Mouse (Mus musculus) thymus, postnatal 0 days (tissue): ENCODE results near the gene Pkd1l1. TPM values are rescaled to one million over a fixed set of nuclear protein-coding genes. Genes with fewer than 3 reads are reported as not detected.

Source experiments
- DNase-seq: peaks from one replicate; pipeline ENCODE4 v3.0.0-alpha.2; 2015; ENCODE audit warnings: low spot score
- polyA plus RNA-seq: library from polyadenylated mRNA; unstranded; fragments of >200 nt; fragmentation: Nextera tagmentation; extraction: Ambion mirVana; gene quantifications from 2 replicates; pipeline ENCODE4 v1.2.1, GENCODE M21; 2015

Pkd1l1 gene
- polyA plus RNA-seq, 1 experiment from 2014 or later = 0.05 TPM

GRCm38 (mm10) chr11:8942446-8942845 is 30.6 kb downstream of the Pkd1l1 start:
- no peak for DNase-seq

GRCm38 (mm10) chr11:8936431-8937110 is 36.5 kb downstream of the Pkd1l1 start:
- no peak for DNase-seq

GRCm38 (mm10) chr11:8916081-8916671 is 56.9 kb downstream of the Pkd1l1 start:
- no peak for DNase-seq

- DNase-seq = no peak
These were observed 90.3 kb downstream of the Pkd1l1 start for GRCm38 (mm10) chr11:8882793-8883192.

- no peak for DNase-seq
These were observed 91.5 kb downstream of the Pkd1l1 start for GRCm38 (mm10) chr11:8881521-8881920.

GRCm38 (mm10) chr11:8870115-8870514 is 103.0 kb downstream of the Pkd1l1 start:
- DNase-seq = no peak

GRCm38 (mm10) chr11:8866021-8866420 is 107.0 kb downstream of the Pkd1l1 start:
- no peak for DNase-seq

GRCm38 (mm10) chr11:8863955-8864675 is 109.0 kb downstream of the Pkd1l1 start:
- no peak for DNase-seq

GRCm38 (mm10) chr11:8862426-8862825 is 110.6 kb downstream of the Pkd1l1 start:
- DNase-seq = no peak

- DNase-seq = no peak
These were observed 111.1 kb downstream of the Pkd1l1 start for GRCm38 (mm10) chr11:8861978-8862377.

- peak; percentile 36 for DNase-seq
These were observed 112.2 kb downstream of the Pkd1l1 start for GRCm38 (mm10) chr11:8860878-8861277.

GRCm38 (mm10) chr11:8859868-8860267 is 113.2 kb downstream of the Pkd1l1 start:
- DNase-seq = peak; percentile 83

- DNase-seq = no peak
These were observed 114.0 kb downstream of the Pkd1l1 start for GRCm38 (mm10) chr11:8859041-8859440.

- DNase-seq = no peak
These were observed 116.9 kb downstream of the Pkd1l1 start for GRCm38 (mm10) chr11:8856125-8856524.

- DNase-seq = no peak
These were observed 125.0 kb downstream of the Pkd1l1 start for GRCm38 (mm10) chr11:8848049-8848448.

GRCm38 (mm10) chr11:8847627-8848026 is 125.4 kb downstream of the Pkd1l1 start:
- DNase-seq = no peak

- DNase-seq = no peak
These were observed 136.9 kb downstream of the Pkd1l1 start for GRCm38 (mm10) chr11:8836176-8836575.

- DNase-seq = no peak
These were observed 138.9 kb downstream of the Pkd1l1 start for GRCm38 (mm10) chr11:8834121-8834520.

- no peak for DNase-seq
These were observed 142.5 kb downstream of the Pkd1l1 start for GRCm38 (mm10) chr11:8830551-8830950.

- DNase-seq = no peak
These were observed 143.5 kb downstream of the Pkd1l1 start for GRCm38 (mm10) chr11:8829561-8829960.

GRCm38 (mm10) chr11:8828836-8829526 is 144.1 kb downstream of the Pkd1l1 start:
- DNase-seq = no peak

GRCm38 (mm10) chr11:8826609-8827008 is 146.5 kb downstream of the Pkd1l1 start:
- DNase-seq = no peak
